Mouse (Mus musculus) Patski (cell line): ENCODE data around the gene Cts3. TPM values are rescaled to one million over a fixed set of nuclear protein-coding genes. Genes with fewer than 3 reads are reported as not detected.
"Not testable (repeated sequence)": the region's sequence is repeated elsewhere in the genome, so short reads cannot be mapped to it uniquely, and the experiment has no call there.

Source experiments
- ATAC-seq: fragments of 100-300 bp; one replicate; pipeline ENCODE4 v1.8.0; 2021
- CTCF ChIA-PET: fragments of 350-600 bp; sonication (Branson Sonifier 250); formaldehyde crosslinking; loops from one replicate; lab custom pipeline; 2022; ENCODE audit warnings: inconsistent platforms; lab: Charles Lee
- POLR2A ChIA-PET: fragments of 350-600 bp; sonication (Branson Sonifier 250); formaldehyde crosslinking; loops from one replicate; lab custom pipeline; 2022; ENCODE audit warnings: antibody characterized with exemption, inconsistent platforms; lab: Charles Lee
- DNase-seq: peaks from one replicate; pipeline ENCODE4 v3.0.0-alpha.2; 2011; ENCODE audit warnings: low read depth, low spot score
- H3K27me3 ChIP-seq: fragments of 371-371 bp; one replicate; pipeline ENCODE4 v1.5.1; 2021
- CTCF ChIP-seq: fragments of 100-300 bp; IDR thresholded peaks from one replicate; pipeline ENCODE4 v1.5.1; 2021
- in situ Hi-C: fragments of 300-500 bp; cut with MboI; formaldehyde crosslinking; loops from 3 replicates; pipeline ENCODE4 v1.11.1; 2018; ENCODE audit warnings: low pct_unique_long_range_greater_than_20kb, mixed read lengths
- polyA plus RNA-seq: library from polyadenylated mRNA; unstranded; gene quantifications from one replicate; pipeline ENCODE4 v1.2.3, GENCODE M21; 2021

The Cts3 gene
- polyA plus RNA-seq, result not detected

DNA sequence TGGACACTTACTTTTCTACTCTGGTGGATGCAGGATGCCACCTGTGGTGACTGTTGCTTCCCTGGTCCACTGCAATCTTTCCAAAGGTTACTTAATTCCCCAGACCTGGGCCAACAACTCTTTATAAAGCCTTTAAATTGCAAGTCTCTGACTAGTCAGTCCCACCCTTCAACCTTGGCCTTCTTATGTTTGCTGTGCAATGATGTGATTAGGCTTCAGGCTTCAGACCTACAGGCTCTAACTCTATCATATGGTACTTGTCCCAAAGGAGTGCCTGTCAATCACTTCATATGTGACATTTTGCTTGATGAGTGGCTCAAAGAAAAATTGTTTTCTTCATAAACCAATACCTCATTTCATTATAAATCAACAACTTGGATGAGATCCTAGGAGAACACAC, at the start of gene Cts3:
TSS of gene Cts3 (minus strand) at position 101 of the 400 bp plus-strand sequence.
- POLR2A ChIA-PET, result no interaction called here
- in situ Hi-C loops, result no loop called here
- no peak for DNase-seq

DNA sequence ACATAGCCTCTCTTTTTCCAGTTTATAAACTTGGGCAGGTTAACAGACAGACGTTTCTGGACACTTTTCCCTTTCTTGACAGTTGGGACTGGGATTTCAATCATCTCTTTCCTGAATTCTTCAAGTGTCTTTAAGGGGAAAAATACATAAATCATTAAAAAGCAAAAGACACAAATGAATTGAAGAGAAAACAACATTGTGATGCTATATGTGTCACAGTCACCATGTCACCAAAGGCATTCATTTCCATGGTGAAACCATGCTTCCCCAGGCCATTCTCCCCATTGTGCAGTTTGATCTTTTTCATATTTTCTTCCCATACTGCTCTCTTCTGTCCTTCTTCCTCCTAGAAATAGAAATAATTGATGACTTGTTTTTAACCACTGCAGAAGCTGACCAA, 1.9 kb downstream of the Cts3 start, which contains the start of gene Gm49352:
TSS of gene Gm49352 (minus strand) at position 101 of the 400 bp plus-strand sequence.
- H3K27me3 ChIP-seq, CTCF ChIA-PET, DNase-seq, ATAC-seq, POLR2A ChIA-PET: not testable (repeated sequence)
- in situ Hi-C loops, result loop anchor here (5.0 kb wide), 1 partner anchor 76 kb away; no protein-coding TSS in a partner anchor

More for the DNA sequence above, at the start of gene Cts3:
- H3K27me3 ChIP-seq, result no peaks in the 10 kb centered on the region
- CTCF ChIA-PET, result no interaction called here
- TF ChIP-seq CTCF, result no peak
- ATAC-seq, result no peak

DNA sequence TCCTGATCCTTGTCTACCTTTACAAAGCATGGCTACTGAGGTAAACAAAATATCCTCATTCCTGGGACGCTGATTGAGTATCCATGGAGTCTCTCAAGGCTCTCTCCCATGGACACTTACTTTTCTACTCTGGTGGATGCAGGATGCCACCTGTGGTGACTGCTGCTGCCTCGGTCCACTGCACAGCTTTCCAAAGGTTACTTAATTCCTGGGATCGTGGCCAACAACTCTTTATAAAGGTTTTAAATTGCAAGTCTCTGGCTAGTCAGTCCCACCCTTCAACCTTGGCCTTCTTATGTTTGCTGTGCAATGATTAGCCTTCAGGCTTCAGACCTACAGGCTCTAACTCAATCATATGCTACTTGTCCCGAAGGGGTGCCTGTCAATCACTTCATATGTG, 28.3 kb downstream of the Cts3 start, which contains the start of gene Ctsm:
TSS of gene Ctsm (minus strand) at position 209 of the 400 bp plus-strand sequence.
- CTCF ChIA-PET, result no interaction called here
- no peak for DNase-seq
- H3K27me3 ChIP-seq, result no peaks in the 10 kb centered on the region
- ATAC-seq, result no peak
- POLR2A ChIA-PET, result no interaction called here
- in situ Hi-C loops, result no loop called here
- TF ChIP-seq CTCF, result no peak

Other genes with a start within 250 kb of the Cts3 start
- gene Cts7, start 211.9 kb downstream of the Cts3 start, polyA plus RNA-seq, result not detected
- not detected for gene Ctsm, start 28.3 kb downstream of the Cts3 start, polyA plus RNA-seq
- not detected for gene Gm49352, start 2.0 kb downstream of the Cts3 start, polyA plus RNA-seq